Mouse (Mus musculus): Measurements from ENCODE around the gene Dnph1.

DNA sequence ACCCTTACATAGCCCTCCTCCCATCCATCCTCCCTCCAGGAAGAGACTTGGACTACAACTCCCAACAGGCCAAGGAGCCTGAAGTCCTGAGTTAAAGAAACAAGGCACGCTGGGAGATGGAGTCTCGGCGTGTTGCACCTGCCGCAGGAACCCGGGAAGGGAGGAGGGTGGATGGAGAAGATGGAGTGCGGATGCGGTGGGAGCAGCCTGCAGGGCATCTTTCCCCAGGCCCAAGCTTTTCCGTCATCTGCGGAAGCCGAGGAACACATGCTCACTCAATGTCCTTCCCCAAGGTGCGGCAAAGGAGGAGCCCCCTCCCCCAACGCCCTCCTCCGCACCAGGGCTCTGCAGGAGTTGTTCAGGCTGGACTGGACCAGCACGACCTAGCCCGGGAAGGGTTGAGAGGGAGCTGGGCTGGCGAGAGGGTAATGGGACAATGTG is 12.9 kb upstream of the Dnph1 start:
- TF ChIP-seq CTCF (IDR thresholded peaks at IDR 0.05) (no peak), POLR2A (IDR thresholded peaks at IDR 0.05; ENCODE audit: insufficient read depth, low read depth, low read length) (no peak), EP300 (IDR thresholded peaks at IDR 0.05; ENCODE audit: insufficient read depth, low read depth, low read length) (no peak)
